Mouse (Mus musculus): ENCODE data around the gene Ldha.

DNA sequence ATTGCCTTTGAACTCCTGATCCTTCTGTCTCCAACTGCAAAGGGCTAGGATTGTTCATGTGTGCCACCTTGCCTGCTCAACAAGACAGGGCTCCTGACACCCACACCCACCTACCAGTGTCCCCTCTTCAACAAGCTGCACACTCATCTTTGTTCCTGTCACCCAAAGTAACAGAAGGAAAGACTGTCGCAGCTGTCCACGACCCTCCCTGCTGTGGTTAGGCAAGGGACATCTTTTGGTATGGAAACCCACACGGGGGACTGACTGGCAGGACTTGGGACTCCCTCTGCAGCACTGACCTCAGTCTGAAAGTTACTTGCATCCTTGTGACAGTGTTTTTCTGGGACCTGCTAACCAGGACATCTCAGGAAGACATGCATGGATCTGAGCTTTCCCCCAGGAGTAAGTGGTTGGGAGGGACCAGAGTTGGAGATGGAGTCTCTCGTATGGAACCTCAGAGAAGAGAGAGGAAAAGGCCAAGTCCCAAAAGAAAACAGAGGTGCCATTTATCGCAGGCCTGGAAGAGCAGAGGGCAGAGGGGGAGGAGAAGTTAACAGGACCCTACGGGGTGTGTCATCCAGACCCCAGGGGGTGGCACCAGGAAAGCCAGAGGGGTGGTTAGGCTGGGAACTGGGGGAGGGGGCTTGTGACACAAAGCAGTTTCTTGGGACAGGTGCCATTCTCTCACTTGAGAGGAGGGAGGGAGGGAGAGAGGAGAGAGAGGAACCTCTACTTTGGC, at the start of gene Ldha:
- TF ChIP-seq CTCF (IDR thresholded peaks at IDR 0.05; ENCODE audit: control insufficient read depth, insufficient read depth, low read length): no peak
- TF ChIP-seq POLR2A (IDR thresholded peaks at IDR 0.05; ENCODE audit: borderline replicate concordance, control insufficient read depth, low read depth, low read length): no peak

Data from bone marrow, adult 2 months (tissue).